Mouse (Mus musculus) brain, embryonic 14.5 days (tissue): ENCODE results near the gene Npm1.

Experiments used
- CTCF ChIP-seq: fragments of 200-500 bp; IDR thresholded peaks from 2 replicates; pipeline ENCODE4 v1.5.1; 2012; ENCODE audit warnings: inconsistent platforms, mild to moderate bottlenecking, moderate library complexity, borderline replicate concordance; ENCODE audit not compliant: insufficient read depth, insufficient read length; ENCODE audit errors: extremely low read depth
- POLR2A ChIP-seq: fragments of 200-500 bp; IDR thresholded peaks from 2 replicates; pipeline ENCODE4 v1.6.1; 2012; ENCODE audit warnings: mild to moderate bottlenecking, inconsistent platforms, borderline replicate concordance; ENCODE audit not compliant: poor library complexity, insufficient read depth, insufficient read length, severe bottlenecking; ENCODE audit errors: extremely low read depth

DNA sequence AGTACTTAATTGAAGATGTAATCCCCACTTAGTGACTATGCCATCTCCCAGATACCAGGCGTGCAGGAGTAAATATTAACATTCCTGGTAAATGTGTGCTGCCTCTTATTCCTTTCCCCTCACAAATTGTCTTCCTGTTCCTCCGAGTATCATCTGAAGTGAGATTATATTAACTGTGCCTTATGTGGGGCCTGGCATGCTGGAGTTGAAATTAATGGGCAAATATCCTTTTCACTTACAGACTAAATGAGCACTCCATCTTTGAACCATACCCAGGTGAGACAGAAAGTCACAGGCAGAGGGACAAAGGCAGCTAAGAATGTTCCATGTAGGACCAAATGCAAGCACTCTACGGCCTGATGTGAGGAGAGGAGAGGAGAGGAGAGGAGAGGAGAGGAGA is 12.8 kb upstream of the Npm1 start:
- TF ChIP-seq CTCF: no peak
- no peak for TF ChIP-seq POLR2A
